Mouse (Mus musculus): ENCODE results near the gene Ndufa9. TPM values are rescaled to one million over a fixed set of nuclear protein-coding genes. Genes with fewer than 3 reads are reported as not detected.

Ndufa9 gene
- polyA plus RNA-seq (2012; rRNA removed), result 132 and 136 TPM in 2 replicates

- H3K4me3 ChIP-seq (ENCODE audit: insufficient read depth, low read length), result peak within 1 kb of the TSS; percentile 96
- peak within 1 kb of the TSS; percentile 26 for H3K27ac ChIP-seq (ENCODE audit: insufficient read depth, low read length)
- peaks cover 5% of the 10 kb centered on the region for H3K4me1 ChIP-seq (ENCODE audit: control insufficient read depth, insufficient read depth, low read length)
- peak; percentile 78 for TF ChIP-seq POLR2A (IDR thresholded peaks at IDR 0.05; ENCODE audit: extremely low read depth, insufficient read depth, low read length)
- TF ChIP-seq CTCF (IDR thresholded peaks at IDR 0.05; ENCODE audit: extremely low read depth, insufficient read depth, low read length), result no peak
Observed at GRCm38 (mm10) chr6:126848712-126849704, at the start of gene Ndufa9. TSS of gene Ndufa9 (minus strand) at chr6:126849136.

GRCm38 (mm10) chr6:126877118-126877517, 28.2 kb upstream of the Ndufa9 start:
- no peaks in the 10 kb centered on the region for H3K4me1 ChIP-seq (ENCODE audit: control insufficient read depth, insufficient read depth, low read length)
- H3K4me3 ChIP-seq (ENCODE audit: insufficient read depth, low read length), result no peak overlapping the region

GRCm38 (mm10) chr6:126852881-126853280, 3.9 kb upstream of the Ndufa9 start, which contains the start of gene Akap3:
TSS of gene Akap3 (plus strand) at chr6:126853098.
- TF ChIP-seq POLR2A (IDR thresholded peaks at IDR 0.05; ENCODE audit: extremely low read depth, insufficient read depth, low read length) (no peak), CTCF (IDR thresholded peaks at IDR 0.05; ENCODE audit: extremely low read depth, insufficient read depth, low read length) (no peak)
- H3K4me3 ChIP-seq (ENCODE audit: insufficient read depth, low read length), result no peak within 1 kb of the TSS
- H3K4me1 ChIP-seq (ENCODE audit: control insufficient read depth, insufficient read depth, low read length), result peaks cover 1% of the 10 kb centered on the region
- H3K27ac ChIP-seq (ENCODE audit: insufficient read depth, low read length), result no peak within 1 kb of the TSS

More at GRCm38 (mm10) chr6:126877118-126877517, 28.2 kb upstream of the Ndufa9 start:
- no peak overlapping the region for H3K27ac ChIP-seq (ENCODE audit: insufficient read depth, low read length)
- TF ChIP-seq POLR2A (IDR thresholded peaks at IDR 0.05; ENCODE audit: extremely low read depth, insufficient read depth, low read length) (no peak), CTCF (IDR thresholded peaks at IDR 0.05; ENCODE audit: extremely low read depth, insufficient read depth, low read length) (no peak)

DNA sequence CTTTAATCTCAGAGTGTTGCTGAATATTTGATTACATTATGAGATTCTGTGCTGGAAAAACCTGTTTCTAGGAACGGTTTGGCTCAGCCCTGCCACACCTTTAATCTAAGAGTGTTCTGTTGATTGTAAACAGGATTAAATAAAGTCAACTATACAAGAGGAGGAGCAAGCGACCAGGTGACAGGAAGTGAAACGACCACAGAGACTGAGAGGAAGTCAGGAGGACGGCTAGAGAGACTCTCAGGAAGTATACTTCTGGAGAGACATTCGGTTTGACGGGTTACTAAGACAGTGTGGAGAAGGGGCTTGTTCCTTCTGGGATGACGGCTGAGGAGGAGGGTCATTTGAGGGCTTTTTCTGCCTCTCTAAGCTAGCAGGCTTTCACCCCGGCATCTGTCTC, 12.3 kb downstream of the Ndufa9 start:
- Histone ChIP-seq H3K4me1 (ENCODE audit: control insufficient read depth, insufficient read depth, low read length) (no peaks in the 10 kb centered on the region), H3K4me3 (ENCODE audit: insufficient read depth, low read length) (no peak overlapping the region), H3K27ac (ENCODE audit: insufficient read depth, low read length) (no peak overlapping the region)
- TF ChIP-seq CTCF (IDR thresholded peaks at IDR 0.05; ENCODE audit: extremely low read depth, insufficient read depth, low read length) (no peak), POLR2A (IDR thresholded peaks at IDR 0.05; ENCODE audit: extremely low read depth, insufficient read depth, low read length) (no peak)

DNA sequence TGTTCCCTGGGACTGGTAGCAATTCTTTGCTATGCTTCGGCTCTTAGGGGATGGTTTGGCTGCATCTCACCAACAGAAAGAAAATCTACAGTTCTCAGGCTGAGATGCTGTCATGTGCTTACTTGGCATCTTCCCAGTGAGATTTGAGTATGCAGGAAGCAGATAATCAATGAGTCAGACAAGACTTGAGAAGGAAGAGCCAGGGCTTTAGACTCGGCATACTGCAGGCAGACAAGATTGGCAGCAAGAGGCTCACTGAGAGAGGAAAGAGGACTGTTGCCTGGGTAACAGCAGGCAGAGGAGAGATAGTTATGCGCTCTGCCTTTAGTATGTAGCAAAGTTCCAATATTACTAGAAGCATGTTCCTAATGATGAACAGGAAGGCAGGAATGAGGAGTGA, 25.8 kb downstream of the Ndufa9 start:
- Histone ChIP-seq H3K4me1 (ENCODE audit: control insufficient read depth, insufficient read depth, low read length) (0 out of 2 replicates have a peak, but pooled peaks cover 2% of the 10 kb centered on the region), H3K4me3 (ENCODE audit: insufficient read depth, low read length) (no peak overlapping the region), H3K27ac (ENCODE audit: insufficient read depth, low read length) (no peak overlapping the region)
- TF ChIP-seq CTCF (IDR thresholded peaks at IDR 0.05; ENCODE audit: extremely low read depth, insufficient read depth, low read length), result no peak
- TF ChIP-seq POLR2A (IDR thresholded peaks at IDR 0.05; ENCODE audit: extremely low read depth, insufficient read depth, low read length), result no peak

DNA sequence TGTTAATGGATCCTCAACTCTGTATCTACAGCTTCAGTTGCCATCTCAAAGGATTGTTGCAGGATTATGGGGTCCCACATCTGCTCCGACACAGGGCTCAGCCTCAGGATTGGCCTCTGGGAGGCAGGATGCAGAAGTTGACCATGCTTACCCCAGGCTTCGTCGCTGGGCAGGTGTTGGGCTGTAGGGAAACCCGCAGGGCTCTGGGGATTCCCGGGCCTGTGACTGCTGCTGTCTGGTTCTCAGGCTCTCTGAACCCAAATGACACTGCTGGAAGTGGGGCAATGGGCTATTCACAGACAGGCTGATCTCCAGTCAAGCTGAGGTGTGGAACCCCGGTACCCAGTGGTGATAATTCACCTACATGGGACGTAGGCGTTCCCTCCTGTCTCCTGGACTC, 32.6 kb downstream of the Ndufa9 start:
- H3K4me3 ChIP-seq (ENCODE audit: insufficient read depth, low read length), result no peak overlapping the region
- no peak overlapping the region for H3K27ac ChIP-seq (ENCODE audit: insufficient read depth, low read length)
- no peak for TF ChIP-seq POLR2A (IDR thresholded peaks at IDR 0.05; ENCODE audit: extremely low read depth, insufficient read depth, low read length)
- no peak for TF ChIP-seq CTCF (IDR thresholded peaks at IDR 0.05; ENCODE audit: extremely low read depth, insufficient read depth, low read length)
- no peaks in the 10 kb centered on the region for H3K4me1 ChIP-seq (ENCODE audit: control insufficient read depth, insufficient read depth, low read length)

- H3K4me1 ChIP-seq (ENCODE audit: control insufficient read depth, insufficient read depth, low read length), result no peaks in the 10 kb centered on the region
- no peak for TF ChIP-seq CTCF (IDR thresholded peaks at IDR 0.05; ENCODE audit: extremely low read depth, insufficient read depth, low read length)
- TF ChIP-seq POLR2A (IDR thresholded peaks at IDR 0.05; ENCODE audit: extremely low read depth, insufficient read depth, low read length), result no peak
- H3K27ac ChIP-seq (ENCODE audit: insufficient read depth, low read length), result no peak overlapping the region
- H3K4me3 ChIP-seq (ENCODE audit: insufficient read depth, low read length), result no peak overlapping the region
Observed at GRCm38 (mm10) chr6:126815206-126815750, 33.7 kb downstream of the Ndufa9 start.

GRCm38 (mm10) chr6:126811481-126811880, 37.5 kb downstream of the Ndufa9 start:
- Histone ChIP-seq H3K4me3 (ENCODE audit: insufficient read depth, low read length) (no peak overlapping the region), H3K27ac (ENCODE audit: insufficient read depth, low read length) (no peak overlapping the region), H3K4me1 (ENCODE audit: control insufficient read depth, insufficient read depth, low read length) (no peaks in the 10 kb centered on the region)
- TF ChIP-seq POLR2A (IDR thresholded peaks at IDR 0.05; ENCODE audit: extremely low read depth, insufficient read depth, low read length) (no peak), CTCF (IDR thresholded peaks at IDR 0.05; ENCODE audit: extremely low read depth, insufficient read depth, low read length) (no peak)

GRCm38 (mm10) chr6:126808561-126808960, 40.4 kb downstream of the Ndufa9 start:
- H3K27ac ChIP-seq (ENCODE audit: insufficient read depth, low read length), result no peak overlapping the region

More at GRCm38 (mm10) chr6:126808561-126808960, 40.4 kb downstream of the Ndufa9 start:
- Histone ChIP-seq H3K4me1 (ENCODE audit: control insufficient read depth, insufficient read depth, low read length) (no peaks in the 10 kb centered on the region), H3K4me3 (ENCODE audit: insufficient read depth, low read length) (no peak overlapping the region)
- no peak for TF ChIP-seq CTCF (IDR thresholded peaks at IDR 0.05; ENCODE audit: extremely low read depth, insufficient read depth, low read length)

All from cortical plate, adult 2 months (tissue).